ENCODE assay signal across 14 mouse cellular contexts in the genomic region with DNA sequence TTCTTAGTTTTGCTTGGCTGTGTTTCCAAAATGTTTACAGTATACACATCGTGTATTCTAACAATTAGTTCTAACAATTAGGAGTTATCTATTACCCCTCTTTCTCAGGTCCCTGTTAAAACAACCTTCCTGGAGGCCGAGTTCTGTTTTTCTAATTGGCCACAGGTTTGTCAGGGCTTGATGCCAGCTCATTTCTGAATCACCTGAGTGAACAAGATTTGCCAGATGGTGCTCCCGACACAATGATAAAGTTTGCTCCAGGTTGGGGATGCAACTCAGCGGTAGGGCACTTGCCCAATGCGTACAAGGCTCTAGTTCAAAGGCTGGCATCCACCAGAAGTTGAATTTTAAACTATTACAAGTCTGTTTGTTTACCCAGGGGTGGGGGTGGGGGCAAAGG. TPM values are rescaled to one million over a fixed set of nuclear protein-coding genes. Genes with fewer than 3 reads are reported as not detected.
"Had no signal": no experiment of that assay in that cellular context is flagged by ENCODE, and none has a peak within 500 bp of the region (broad histone marks: within the 10 kb centered on the region; RNA-seq: fewer than 3 reads in every experiment).

No protein-coding gene starts in this region.

- H3K4me3 ChIP-seq: limb, embryonic 13.5 days; midbrain, embryonic 13.5 days had no signal

- H3K27me3 ChIP-seq: limb, embryonic 13.5 days had no signal

- ATAC-seq: midbrain, embryonic 13.5 days had no signal

- H3K9ac ChIP-seq: limb, embryonic 13.5 days; liver, embryonic 14.5 days; midbrain, embryonic 13.5 days had no signal

- H3K27ac ChIP-seq: limb, embryonic 13.5 days; liver, embryonic 14.5 days; midbrain, embryonic 13.5 days; stomach, postnatal 0 days had no signal

- H3K4me2 ChIP-seq: limb, embryonic 13.5 days; midbrain, embryonic 13.5 days had no signal

- H3K36me3 ChIP-seq: limb, embryonic 13.5 days had no signal

- DNase-seq: kidney, postnatal 25 days; lung, adult 18-20 months; right cerebral cortex, adult 18-20 months; right cerebral cortex, postnatal 25 days; thymus, postnatal 4 days had no signal

- H3K9me3 ChIP-seq: limb, embryonic 13.5 days; midbrain, embryonic 13.5 days had no signal

RNA-seq across cellular contexts. Expression of a gene that starts 57.2 kb away (rescaled TPM):
- total RNA-seq: liver, adult 2 months; megakaryocyte progenitor cell, adult 5-6 weeks had no signal
- polyA plus RNA-seq: liver, adult 2 months; liver, embryonic 14.5 days; lung, embryonic 16.5 days; neural tube, embryonic 14.5 days; small intestine, adult 2 months; stomach, postnatal 0 days had no signal
